Mouse (Mus musculus) intestine, embryonic 14.5 days (tissue): Measurements from ENCODE around the gene Ascc2. TPM values are rescaled to one million over a fixed set of nuclear protein-coding genes. Genes with fewer than 3 reads are reported as not detected.

Experiments
- ATAC-seq: fragments of 200-750 bp; cut with Nextera tagmentation; replicated peaks from 2 replicates; pipeline ENCODE4 v1.8.0; 2017; ENCODE audit warnings: low read depth, moderate number of reproducible peaks, moderate TSS enrichment, moderate library complexity; ENCODE audit not compliant: low FRiP score, low TSS enrichment
- DNase-seq: peaks from one replicate; pipeline ENCODE4 v3.0.0-alpha.2; 2018; ENCODE audit warnings: low spot score
- H3K27ac ChIP-seq: fragments of 300-500 bp; sonication (generic); 2 replicates; pipeline ENCODE4 v1.5.1; 2014; ENCODE audit warnings: low read depth, mild to moderate bottlenecking, control low read depth
- H3K27me3 ChIP-seq: fragments of 300-500 bp; sonication (generic); replicated peaks from 2 replicates; pipeline ENCODE4 v1.6.1; 2014; ENCODE audit warnings: low read length, control low read depth; ENCODE audit not compliant: control insufficient read depth, insufficient read depth
- H3K36me3 ChIP-seq: fragments of 300-500 bp; sonication (generic); 2 replicates; pipeline ENCODE4 v1.6.1; 2014; ENCODE audit warnings: low read length, control low read depth; ENCODE audit not compliant: control insufficient read depth, insufficient read depth
- H3K4me1 ChIP-seq: fragments of 300-500 bp; sonication (generic); replicated peaks from 2 replicates; pipeline ENCODE4 v1.6.1; 2014; ENCODE audit warnings: low read length, control low read depth, mixed read lengths; ENCODE audit not compliant: control insufficient read depth, insufficient read depth
- H3K4me2 ChIP-seq: fragments of 300-500 bp; sonication (generic); 2 replicates; pipeline ENCODE4 v1.6.1; 2014; ENCODE audit warnings: low read length
- H3K4me3 ChIP-seq: fragments of 300-500 bp; sonication (generic); 2 replicates; pipeline ENCODE4 v1.5.1; 2014; ENCODE audit warnings: low read depth, low read length, control low read depth, mixed read lengths
- H3K9ac ChIP-seq: fragments of 300-500 bp; sonication (generic); 2 replicates; pipeline ENCODE4 v1.6.1; 2014; ENCODE audit warnings: mild to moderate bottlenecking, low read length
- H3K9me3 ChIP-seq: fragments of 300-500 bp; sonication (generic); 2 replicates; pipeline ENCODE4 v1.6.1; 2016; ENCODE audit warnings: low read length, control low read depth; ENCODE audit not compliant: control insufficient read depth
- WGBS: fragments of 180-500 bp; shearing (Covaris S2); extraction: QIAGEN DNeasy Blood & Tissue Kit; methylation state at CpG from one replicate; pipeline ENCODE4 v1.1.7; 2014; 5-methylcytosine and 5-hydroxymethylcytosine counted together
- polyA plus RNA-seq: library from polyadenylated mRNA; unstranded; fragments of >200 nt; fragmentation: Nextera tagmentation; extraction: Ambion mirVana; gene quantifications from 2 replicates; pipeline ENCODE4 v1.2.1, GENCODE M21; 2014

Gene Ascc2
- polyA plus RNA-seq, 1 experiment from 2014 or later = 36.6 TPM

- ATAC-seq = peak; percentile 47; the same call in 1 of the 2 replicates
- no peak for DNase-seq
- H3K9ac ChIP-seq = no peak overlapping the region
- peaks cover 22% of the 10 kb centered on the region for H3K4me1 ChIP-seq
- H3K27me3 ChIP-seq = no peaks in the 10 kb centered on the region
- WGBS = 35% methylated on average over 12 of the region's 12 CpGs
- no peak overlapping the region for H3K4me3 ChIP-seq
- no peaks in the 10 kb centered on the region for H3K36me3 ChIP-seq
- no peak overlapping the region for H3K4me2 ChIP-seq
- H3K9me3 ChIP-seq = no peaks in the 10 kb centered on the region
- H3K27ac ChIP-seq = no peak overlapping the region
These were observed 34.7 kb upstream of the Ascc2 start for GRCm38 (mm10) chr11:4602691-4603441.

- H3K9me3 ChIP-seq = no peaks in the 10 kb centered on the region
- ATAC-seq = 0 out of 2 replicates have a peak, but pooled peaks have one; percentile 47
- no peaks in the 10 kb centered on the region for H3K27me3 ChIP-seq
- no peak for DNase-seq
- no peak overlapping the region for H3K4me3 ChIP-seq
- H3K4me2 ChIP-seq = no peak overlapping the region; the same call in 1 of the 2 replicates
- no peak overlapping the region for H3K27ac ChIP-seq
- WGBS = 6% methylated on average over 6 of the region's 6 CpGs
- H3K36me3 ChIP-seq = no peaks in the 10 kb centered on the region
- H3K9ac ChIP-seq = no peak overlapping the region
- peaks cover 22% of the 10 kb centered on the region for H3K4me1 ChIP-seq
These were observed 33.1 kb upstream of the Ascc2 start for GRCm38 (mm10) chr11:4604441-4604840.

GRCm38 (mm10) chr11:4605414-4605813, 32.1 kb upstream of the Ascc2 start:
- Histone ChIP-seq H3K4me3 (no peak overlapping the region), H3K9ac (no peak overlapping the region), H3K4me2 (no peak overlapping the region), H3K36me3 (no peaks in the 10 kb centered on the region), H3K27ac (no peak overlapping the region), H3K9me3 (no peaks in the 10 kb centered on the region), H3K4me1 (peaks cover 22% of the 10 kb centered on the region), H3K27me3 (no peaks in the 10 kb centered on the region)
- WGBS = 50% methylated on average over 7 of the region's 7 CpGs
- DNase-seq (no peak), ATAC-seq (no peak)

GRCm38 (mm10) chr11:4606541-4606940, 31.0 kb upstream of the Ascc2 start:
- WGBS = 85% methylated on average over 1 of the region's 1 CpGs

DNA sequence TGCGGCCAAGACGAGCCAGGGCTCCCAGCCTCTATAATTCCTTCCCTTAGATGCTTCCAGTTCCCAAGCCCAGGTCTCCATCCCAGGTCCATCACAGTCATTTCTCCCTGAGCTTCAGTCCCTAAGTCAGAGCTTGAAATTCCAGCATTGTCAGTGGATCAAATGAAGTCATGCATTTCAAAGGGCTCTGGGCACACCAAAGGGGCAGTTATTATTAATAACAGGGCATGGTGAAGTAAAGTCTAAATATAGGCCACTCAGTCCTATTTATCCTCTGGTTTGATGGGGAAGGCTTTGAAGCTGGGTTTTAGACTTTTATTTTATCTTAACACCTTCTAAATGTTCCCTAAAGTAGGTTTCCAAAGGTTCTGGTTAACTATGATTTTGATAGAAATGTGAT, 25.6 kb upstream of the Ascc2 start:
- Histone ChIP-seq H3K9me3 (no peaks in the 10 kb centered on the region), H3K4me3 (no peak overlapping the region), H3K36me3 (no peaks in the 10 kb centered on the region), H3K4me2 (no peak overlapping the region), H3K4me1 (no peaks in the 10 kb centered on the region), H3K9ac (no peak overlapping the region), H3K27ac (no peak overlapping the region), H3K27me3 (no peaks in the 10 kb centered on the region)
- no peak for DNase-seq
- ATAC-seq = no peak
- 62% methylated on average over 2 of the region's 2 CpGs for whole genome bisulfite sequencing

More at GRCm38 (mm10) chr11:4606541-4606940, 31.0 kb upstream of the Ascc2 start:
- Histone ChIP-seq H3K36me3 (no peaks in the 10 kb centered on the region), H3K27ac (no peak overlapping the region), H3K27me3 (no peaks in the 10 kb centered on the region), H3K9me3 (no peaks in the 10 kb centered on the region), H3K9ac (no peak overlapping the region), H3K4me1 (peaks cover 22% of the 10 kb centered on the region), H3K4me3 (no peak overlapping the region), H3K4me2 (no peak overlapping the region)
- DNase-seq (no peak), ATAC-seq (no peak)

DNA sequence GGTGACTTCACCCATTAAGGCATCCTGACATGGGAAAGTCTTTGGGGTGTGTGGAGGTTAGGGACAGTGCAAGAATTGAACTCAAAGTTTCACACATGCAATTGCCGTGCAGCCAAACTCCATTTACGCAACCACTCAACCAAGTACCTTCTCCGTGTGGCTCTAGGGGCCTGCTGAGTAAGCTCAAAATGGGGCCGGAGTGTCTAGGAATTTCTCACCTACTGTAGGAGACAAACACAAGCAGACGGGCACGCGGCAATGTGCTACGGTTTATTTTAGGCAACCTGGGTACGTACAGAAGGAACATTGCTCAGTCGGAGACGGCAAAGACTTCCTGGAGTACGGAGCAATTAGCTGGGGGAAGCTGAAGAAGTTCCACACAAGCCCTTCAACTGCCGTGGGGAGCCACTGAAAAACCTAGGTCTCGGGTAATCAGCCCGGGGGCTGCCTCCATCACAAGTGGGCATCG, 17.5 kb upstream of the Ascc2 start, which contains the start of gene Gm11032:
Gene Gm11032 (plus strand): TSS at position 51 of the 469 bp plus-strand sequence.
- no peaks in the 10 kb centered on the region for H3K36me3 ChIP-seq
- no peak for DNase-seq
- ATAC-seq = no peak
- H3K27me3 ChIP-seq = no peaks in the 10 kb centered on the region
- 71% methylated on average over 16 of the region's 16 CpGs for whole genome bisulfite sequencing
- no peaks in the 10 kb centered on the region for H3K4me1 ChIP-seq
- H3K27ac ChIP-seq = no peak within 1 kb of the TSS
- no peaks in the 10 kb centered on the region for H3K9me3 ChIP-seq
- H3K4me2 ChIP-seq = no peak within 1 kb of the TSS
- H3K9ac ChIP-seq = no peak within 1 kb of the TSS
- no peak within 1 kb of the TSS for H3K4me3 ChIP-seq

GRCm38 (mm10) chr11:4620501-4621108, 16.9 kb upstream of the Ascc2 start:
- Histone ChIP-seq H3K36me3 (no peaks in the 10 kb centered on the region), H3K27ac (no peak overlapping the region), H3K27me3 (no peaks in the 10 kb centered on the region), H3K4me2 (no peak overlapping the region), H3K4me1 (no peaks in the 10 kb centered on the region), H3K9ac (no peak overlapping the region), H3K4me3 (no peak overlapping the region), H3K9me3 (no peaks in the 10 kb centered on the region)
- DNase-seq = no peak
- 50% methylated on average over 13 of the region's 13 CpGs for WGBS
- no peak for ATAC-seq

GRCm38 (mm10) chr11:4621866-4622265, 15.7 kb upstream of the Ascc2 start:
- Histone ChIP-seq H3K4me3 (no peak overlapping the region), H3K4me2 (no peak overlapping the region), H3K36me3 (no peaks in the 10 kb centered on the region), H3K27ac (no peak overlapping the region), H3K9ac (no peak overlapping the region), H3K9me3 (no peaks in the 10 kb centered on the region), H3K27me3 (no peaks in the 10 kb centered on the region), H3K4me1 (no peaks in the 10 kb centered on the region)
- DNase-seq (no peak), ATAC-seq (no peak)
- 64% methylated on average over 4 of the region's 4 CpGs for WGBS
